ENCODE assay signal across 19 mouse cellular contexts in the genomic region with DNA sequence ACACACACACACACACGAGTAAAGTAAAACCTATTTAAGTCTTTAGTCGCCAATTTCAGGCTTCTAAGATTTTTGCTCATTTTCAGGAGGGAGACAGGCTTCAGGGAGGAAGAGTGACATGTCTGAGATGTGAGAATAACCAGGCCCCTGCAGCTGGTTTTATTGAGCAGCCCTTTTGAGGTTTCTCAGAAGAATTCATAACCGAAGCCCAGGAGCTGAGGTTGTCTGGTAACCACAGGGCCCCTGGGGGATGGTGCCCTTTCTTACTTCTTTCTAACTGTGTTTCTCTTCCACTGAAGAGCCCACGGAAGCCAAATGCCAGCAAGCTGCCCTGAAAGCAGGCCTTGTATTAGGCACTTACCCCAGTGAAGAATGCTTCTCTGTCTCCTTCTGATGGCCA. TPM values are rescaled to one million over a fixed set of nuclear protein-coding genes. Genes with fewer than 3 reads are reported as not detected.
DNase-seq lines count a peak whose midpoint lies in the region; ATAC-seq and TF ChIP-seq lines count a peak whose summit lies in the region.
"Had no signal": no experiment of that assay in that cellular context is flagged by ENCODE, and none has a peak within 500 bp of the region (broad histone marks: within the 10 kb centered on the region; RNA-seq: fewer than 3 reads in every experiment).

No protein-coding gene starts in this region.

- peak overlapping the region; percentile 12; the same call in 1 of the 2 replicates for H3K27ac ChIP-seq in gastrocnemius, adult 2 months
- H3K27ac ChIP-seq in liver, postnatal 0 days (ENCODE audit: low read depth), result peak overlapping the region; percentile 41; the same call in 1 of the 2 replicates
- H3K27ac ChIP-seq in embryonic facial prominence, embryonic 14.5 days (replicated peaks; ENCODE audit: low read depth, low read length), result no peak overlapping the region; the same call in 1 of the 2 replicates
- H3K27ac ChIP-seq in stomach, postnatal 0 days (replicated peaks), result no peak overlapping the region
- no peak overlapping the region for H3K27ac ChIP-seq in hindbrain, postnatal 0 days
- H3K27ac ChIP-seq: forebrain, embryonic 12.5 days; hindbrain, embryonic 15.5 days; liver, embryonic 15.5 days; neural tube, embryonic 13.5 days; stomach, embryonic 15.5 days had no signal

- 67% methylated on average over 4 of the region's 4 CpGs for WGBS in liver, postnatal 0 days (ENCODE audit: insufficient replicate concordance)
- 56% methylated on average over 4 of the region's 4 CpGs for WGBS in embryonic facial prominence, embryonic 14.5 days
- 78% methylated on average over 4 of the region's 4 CpGs for WGBS in stomach, postnatal 0 days
- 78% methylated on average over 4 of the region's 4 CpGs for WGBS in hindbrain, postnatal 0 days

- TF ChIP-seq EP300 in liver, postnatal 0 days (IDR thresholded peaks at IDR 0.05; ENCODE audit: low read depth), result no peak
- TF ChIP-seq EP300 in stomach, postnatal 0 days (optimal IDR thresholded peaks at IDR 0.05), result no peak

- no peak for TF ChIP-seq CTCF in gastrocnemius, adult 2 months (IDR thresholded peaks at IDR 0.05)
- TF ChIP-seq CTCF in liver, postnatal 0 days (IDR thresholded peaks at IDR 0.05; ENCODE audit: low read depth), result no peak
- no peak for TF ChIP-seq CTCF in stomach, postnatal 0 days (IDR thresholded peaks at IDR 0.05; ENCODE audit: low read depth)
- no peak for TF ChIP-seq CTCF in hindbrain, postnatal 0 days (IDR thresholded peaks at IDR 0.05; ENCODE audit: low read depth)

- intact Hi-C loops in gastrocnemius, adult 2 months (cut with DNase I), result no loop called here
- intact Hi-C loops in gastrocnemius, postnatal 36 days (cut with DNase I), result no loop called here

- no peaks in the 10 kb centered on the region for H3K4me1 ChIP-seq in liver, postnatal 0 days (ENCODE audit: insufficient read depth)
- peaks cover 7% of the 10 kb centered on the region for H3K4me1 ChIP-seq in embryonic facial prominence, embryonic 14.5 days (ENCODE audit: control insufficient read depth, insufficient read depth, low read length)
- H3K4me1 ChIP-seq in stomach, postnatal 0 days (replicated peaks; ENCODE audit: control insufficient read depth, insufficient read depth), result peaks cover 3% of the 10 kb centered on the region; the same call in 1 of the 2 replicates
- H3K4me1 ChIP-seq in hindbrain, postnatal 0 days (ENCODE audit: insufficient read depth, low read length), result no peaks in the 10 kb centered on the region
- H3K4me1 ChIP-seq: hindbrain, embryonic 15.5 days; liver, embryonic 15.5 days had no signal

- no peak overlapping the region for H3K4me3 ChIP-seq in gastrocnemius, adult 2 months
- H3K4me3 ChIP-seq in liver, postnatal 0 days (ENCODE audit: low read depth, low read length), result no peak overlapping the region
- H3K4me3 ChIP-seq in embryonic facial prominence, embryonic 14.5 days (ENCODE audit: low read depth, low read length), result no peak overlapping the region
- no peak overlapping the region for H3K4me3 ChIP-seq in stomach, postnatal 0 days (ENCODE audit: low read depth, low read length)
- H3K4me3 ChIP-seq in hindbrain, postnatal 0 days (ENCODE audit: low read length), result no peak overlapping the region
- H3K4me3 ChIP-seq: forebrain, embryonic 12.5 days; hindbrain, embryonic 15.5 days; liver, embryonic 15.5 days; neural tube, embryonic 13.5 days; stomach, embryonic 15.5 days had no signal

- H3K27me3 ChIP-seq in liver, postnatal 0 days (ENCODE audit: insufficient read depth, low read length), result no peaks in the 10 kb centered on the region
- no peaks in the 10 kb centered on the region for H3K27me3 ChIP-seq in embryonic facial prominence, embryonic 14.5 days (replicated peaks; ENCODE audit: control insufficient read depth, insufficient read depth, low read length)
- H3K27me3 ChIP-seq in stomach, postnatal 0 days (ENCODE audit: control insufficient read depth, insufficient read depth, low read length), result no peaks in the 10 kb centered on the region
- H3K27me3 ChIP-seq in hindbrain, postnatal 0 days (ENCODE audit: insufficient read depth, low read length), result no peaks in the 10 kb centered on the region
- H3K27me3 ChIP-seq: forebrain, embryonic 12.5 days; hindbrain, embryonic 15.5 days; liver, embryonic 15.5 days; neural tube, embryonic 13.5 days; stomach, embryonic 15.5 days had no signal

- no peak overlapping the region for H3K9ac ChIP-seq in liver, postnatal 0 days (replicated peaks)
- H3K9ac ChIP-seq in embryonic facial prominence, embryonic 14.5 days (ENCODE audit: low read depth, low read length), result no peak overlapping the region
- no peak overlapping the region for H3K9ac ChIP-seq in stomach, postnatal 0 days (ENCODE audit: low read length)
- H3K9ac ChIP-seq in hindbrain, postnatal 0 days (replicated peaks; ENCODE audit: low read length), result no peak overlapping the region
- H3K9ac ChIP-seq: forebrain, embryonic 12.5 days; hindbrain, embryonic 15.5 days; liver, embryonic 15.5 days; neural tube, embryonic 13.5 days; stomach, embryonic 15.5 days had no signal

- H3K9me3 ChIP-seq in liver, postnatal 0 days (ENCODE audit: low read length), result no peaks in the 10 kb centered on the region
- no peaks in the 10 kb centered on the region for H3K9me3 ChIP-seq in embryonic facial prominence, embryonic 14.5 days (ENCODE audit: control insufficient read depth, low read length)
- H3K9me3 ChIP-seq in stomach, postnatal 0 days (ENCODE audit: control insufficient read depth, low read length), result no peaks in the 10 kb centered on the region
- H3K9me3 ChIP-seq in hindbrain, postnatal 0 days (ENCODE audit: low read length), result no peaks in the 10 kb centered on the region
- H3K9me3 ChIP-seq: forebrain, embryonic 12.5 days; hindbrain, embryonic 15.5 days; liver, embryonic 15.5 days; neural tube, embryonic 13.5 days; stomach, embryonic 15.5 days had no signal

- 0 out of 2 replicates have a peak, but pooled peaks have one; percentile 19 for ATAC-seq in liver, postnatal 0 days
- ATAC-seq in embryonic facial prominence, embryonic 14.5 days (ENCODE audit: low read depth), result no peak
- ATAC-seq in stomach, postnatal 0 days (ENCODE audit: low FRiP score, low TSS enrichment), result no peak
- ATAC-seq in hindbrain, postnatal 0 days, result no peak

- H3K36me3 ChIP-seq in liver, postnatal 0 days (replicated peaks; ENCODE audit: insufficient read depth, low read length), result no peaks in the 10 kb centered on the region
- H3K36me3 ChIP-seq in embryonic facial prominence, embryonic 14.5 days (ENCODE audit: control insufficient read depth, insufficient read depth, low read length), result peaks cover 6% of the 10 kb centered on the region
- no peaks in the 10 kb centered on the region for H3K36me3 ChIP-seq in stomach, postnatal 0 days (ENCODE audit: control insufficient read depth, insufficient read depth, low read length)
- H3K36me3 ChIP-seq in hindbrain, postnatal 0 days (ENCODE audit: insufficient read depth, low read length), result no peaks in the 10 kb centered on the region
- H3K36me3 ChIP-seq: hindbrain, embryonic 15.5 days; liver, embryonic 15.5 days; neural tube, embryonic 13.5 days; stomach, embryonic 15.5 days had no signal

- no peak overlapping the region for H3K4me2 ChIP-seq in liver, postnatal 0 days (ENCODE audit: low read depth, low read length)
- no peak overlapping the region for H3K4me2 ChIP-seq in embryonic facial prominence, embryonic 14.5 days (ENCODE audit: low read depth, low read length)
- H3K4me2 ChIP-seq in stomach, postnatal 0 days (replicated peaks; ENCODE audit: low read depth), result no peak overlapping the region
- H3K4me2 ChIP-seq in hindbrain, postnatal 0 days (ENCODE audit: low read depth, low read length), result no peak overlapping the region
- H3K4me2 ChIP-seq: forebrain, embryonic 12.5 days; hindbrain, embryonic 15.5 days; liver, embryonic 15.5 days; neural tube, embryonic 13.5 days; stomach, embryonic 15.5 days had no signal

- DNase-seq in gastrocnemius, adult 2 months, result no peak
- DNase-seq in gastrocnemius, postnatal 36 days, result no peak
- DNase-seq in liver, postnatal 0 days, result peak; percentile 38
- no peak for DNase-seq in liver
- DNase-seq in embryonic facial prominence, embryonic 14.5 days (ENCODE audit: low spot score), result peak; percentile 37
- DNase-seq in stomach, postnatal 0 days (ENCODE audit: low spot score), result peak; percentile 10
- DNase-seq in hindbrain, postnatal 0 days (ENCODE audit: low spot score), result no peak
- no peak for DNase-seq in layer of hippocampus, postnatal 14 days (ENCODE audit: low spot score in 2 of 2)
- DNase-seq: cerebellum, postnatal 14 days; lung, postnatal 14 days had no signal

RNA-seq across cellular contexts. Expression of a gene that starts 23.5 kb away (rescaled TPM):
- 10 to 100 TPM in 1 of 2 experiments, 1 to 10 TPM in 1; 5.4 to 14.2 TPM for total RNA-seq in gastrocnemius, adult 2 months (2021)
- total RNA-seq in gastrocnemius, postnatal 36 days (2021), result 1 to 10 TPM; 6.0 to 6.1 TPM
- 0.70 and 0.99 TPM in 2 replicates for polyA plus RNA-seq in liver, postnatal 0 days (2015; fragmentation: Nextera tagmentation; extraction: Ambion mirVana)
- 9.1 and 10.8 TPM in 2 replicates for polyA plus RNA-seq in embryonic facial prominence, embryonic 14.5 days (2014; fragmentation: Nextera tagmentation; extraction: Ambion mirVana)
- 3.1 and 5.1 TPM in 2 replicates for polyA plus RNA-seq in stomach, postnatal 0 days (2015; fragmentation: Nextera tagmentation; extraction: Ambion mirVana)
- 2.5 and 2.9 TPM in 2 replicates for total RNA-seq in hindbrain, postnatal 0 days (2014; rRNA removed)
- polyA plus RNA-seq in hindbrain, postnatal 0 days (2015; fragmentation: Nextera tagmentation; extraction: Ambion mirVana), result 1.6 and 1.8 TPM in 2 replicates
- 10 to 100 TPM in 1 of 2 experiments, 1 to 10 TPM in 1; 7.5 to 10.3 TPM for total RNA-seq in layer of hippocampus, postnatal 14 days (2021)

RNA-seq across cellular contexts. Expression of a gene that starts 47.5 kb away (rescaled TPM):
- not detected for total RNA-seq in gastrocnemius, adult 2 months (2021)
- not detected for total RNA-seq in gastrocnemius, postnatal 36 days (2021)
- polyA plus RNA-seq in liver, postnatal 0 days (2015; fragmentation: Nextera tagmentation; extraction: Ambion mirVana), result not detected in 2 replicates
- polyA plus RNA-seq in embryonic facial prominence, embryonic 14.5 days (2014; fragmentation: Nextera tagmentation; extraction: Ambion mirVana), result 0.47 TPM in 1 of 2 replicates, not detected in the other
- polyA plus RNA-seq in stomach, postnatal 0 days (2015; fragmentation: Nextera tagmentation; extraction: Ambion mirVana), result 0.08 TPM in 1 of 2 replicates, not detected in the other
- total RNA-seq in hindbrain, postnatal 0 days (2014; rRNA removed), result not detected in 2 replicates
- polyA plus RNA-seq in hindbrain, postnatal 0 days (2015; fragmentation: Nextera tagmentation; extraction: Ambion mirVana), result 0.38 and 0.53 TPM in 2 replicates
- not detected for total RNA-seq in layer of hippocampus, postnatal 14 days (2021)
- total RNA-seq: adrenal gland, postnatal 4 days; heart, postnatal 25 days had no signal
- polyA plus RNA-seq: embryonic facial prominence, embryonic 11.5 days; forebrain, embryonic 12.5 days; kidney, embryonic 14.5 days; liver, embryonic 15.5 days; neural tube, embryonic 13.5 days had no signal

Comparison
In these comparisons a context has a peak if more than half of its experiments do, and no peak if none do; other contexts are left out.
1. DNase-seq: peak in liver, postnatal 0 days (single experiment), embryonic facial prominence, embryonic 14.5 days (single experiment) and stomach, postnatal 0 days (single experiment); none in gastrocnemius, adult 2 months (single experiment), gastrocnemius, postnatal 36 days (0 of 2), liver (single experiment), hindbrain, postnatal 0 days (single experiment) and layer of hippocampus, postnatal 14 days (0 of 2).
2. H3K27ac ChIP-seq: peak in gastrocnemius, adult 2 months (single experiment) and liver, postnatal 0 days (single experiment); none in embryonic facial prominence, embryonic 14.5 days (single experiment), stomach, postnatal 0 days (single experiment) and hindbrain, postnatal 0 days (single experiment).